Comparison of ENCODE assay signal across 12 mouse cellular contexts in the genomic region with DNA sequence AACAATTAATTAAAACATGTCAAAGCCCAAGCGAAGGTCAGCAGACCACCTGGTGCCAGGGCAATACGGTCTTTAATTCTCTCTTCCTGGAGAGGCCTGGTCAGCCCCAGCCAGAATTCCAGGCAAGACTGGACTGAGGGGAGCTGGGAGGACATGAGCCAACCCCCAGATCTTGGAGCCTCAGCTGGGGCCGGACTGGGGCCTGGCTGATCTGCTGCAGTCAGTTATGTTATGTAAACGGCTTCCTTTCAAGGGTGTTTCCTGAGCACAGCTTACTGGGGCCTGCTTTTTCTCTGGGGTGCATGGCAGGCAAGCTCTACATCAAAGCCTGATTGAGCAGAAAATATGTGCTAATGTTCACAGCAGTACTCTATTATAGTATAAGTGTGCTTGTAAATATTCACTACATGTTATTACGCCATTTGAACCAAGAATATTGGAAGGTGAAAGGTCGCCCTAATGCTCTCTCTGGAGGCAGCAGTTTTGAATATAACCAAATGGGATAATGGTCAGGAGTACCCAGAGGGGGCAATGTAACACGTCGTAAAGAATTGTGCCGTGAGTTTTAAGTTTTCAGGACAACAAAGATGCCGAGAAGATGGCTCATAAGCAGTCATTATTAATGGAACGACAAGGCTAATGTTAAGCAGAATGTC.
DNase-seq lines count a peak whose midpoint lies in the region; ATAC-seq lines count a peak whose summit lies in the region.
"Had no signal": no experiment of that assay in that cellular context is flagged by ENCODE, and none has a peak within 500 bp of the region (broad histone marks: within the 10 kb centered on the region; RNA-seq: fewer than 3 reads in every experiment).

No protein-coding gene starts in this region.

- no peaks in the 10 kb centered on the region for H3K36me3 ChIP-seq in heart, embryonic 10.5 days
- no peaks in the 10 kb centered on the region for H3K36me3 ChIP-seq in limb, embryonic 13.5 days

- H3K27ac ChIP-seq in heart, embryonic 10.5 days, result peak overlapping the region; percentile 0; the same call in 1 of the 2 replicates
- peak overlapping the region; percentile 65 for H3K27ac ChIP-seq in limb, embryonic 13.5 days
- H3K27ac ChIP-seq: liver, embryonic 14.5 days had no signal

- H3K9ac ChIP-seq in limb, embryonic 13.5 days, result no peak overlapping the region
- H3K9ac ChIP-seq: liver, embryonic 14.5 days had no signal

- 0 out of 2 replicates have a peak, but pooled peaks cover 5% of the 10 kb centered on the region for H3K27me3 ChIP-seq in heart, embryonic 10.5 days (ENCODE audit: insufficient read depth, poor library complexity, severe bottlenecking)
- peaks cover 19% of the 10 kb centered on the region; the same call in 1 of the 2 replicates for H3K27me3 ChIP-seq in limb, embryonic 13.5 days

- H3K4me3 ChIP-seq in heart, embryonic 10.5 days, result no peak overlapping the region
- H3K4me3 ChIP-seq in limb, embryonic 13.5 days, result no peak overlapping the region

- ATAC-seq in limb, embryonic 13.5 days (ENCODE audit: low FRiP score, low read depth), result peak; percentile 36; the same call in 1 of the 2 replicates
- ATAC-seq in megakaryocyte progenitor cell, adult 5-6 weeks (replicated peaks; ENCODE audit: poor library complexity), result no peak
- ATAC-seq: CD4-positive, CD25-positive, alpha-beta regulatory T cell, adult 4 months; forebrain, embryonic 14.5 days had no signal

- H3K4me1 ChIP-seq in heart, embryonic 10.5 days, result peaks cover 9% of the 10 kb centered on the region
- H3K4me1 ChIP-seq in limb, embryonic 13.5 days, result peaks cover 16% of the 10 kb centered on the region

- H3K9me3 ChIP-seq in heart, embryonic 10.5 days, result no peaks in the 10 kb centered on the region
- H3K9me3 ChIP-seq in limb, embryonic 13.5 days, result no peaks in the 10 kb centered on the region

- WGBS in heart, embryonic 10.5 days, result 54% methylated on average over 11 of the region's 11 CpGs
- 9% methylated on average over 11 of the region's 11 CpGs for WGBS in limb, embryonic 13.5 days

- 0 out of 2 replicates have a peak overlapping the region, but pooled peaks have one; percentile 9 for H3K4me2 ChIP-seq in limb, embryonic 13.5 days (replicated peaks)

- DNase-seq in heart, embryonic 10.5 days (ENCODE audit: low spot score), result no peak
- no peak for DNase-seq in heart, adult 8-10 months (ENCODE audit: low spot score)
- DNase-seq in retina, embryonic 14.5 days (ENCODE audit: low spot score), result peak; percentile 35
- DNase-seq in retina, postnatal 1 day, result no peak
- no peak for DNase-seq in layer of hippocampus, adult 8-10 months (ENCODE audit: low spot score in 2 of 2)
- no peak for DNase-seq in layer of hippocampus, postnatal 36 days
- DNase-seq: right cerebral cortex, postnatal 14 days had no signal
